Mouse (Mus musculus) frontal cortex, adult (tissue): Measurements from ENCODE around the gene Iltifb.
"Not testable (repeated sequence)": the region's sequence is repeated elsewhere in the genome, so short reads cannot be mapped to it uniquely, and the experiment has no call there.

Experiments
- ATAC-seq: cut with Nextera tagmentation; 2 replicates; pipeline ENCODE4 v1.9.2; 2017; ENCODE audit warnings: mild to moderate bottlenecking, moderate library complexity, mixed read lengths; ENCODE audit not compliant: low TSS enrichment

Iltifb gene

DNA sequence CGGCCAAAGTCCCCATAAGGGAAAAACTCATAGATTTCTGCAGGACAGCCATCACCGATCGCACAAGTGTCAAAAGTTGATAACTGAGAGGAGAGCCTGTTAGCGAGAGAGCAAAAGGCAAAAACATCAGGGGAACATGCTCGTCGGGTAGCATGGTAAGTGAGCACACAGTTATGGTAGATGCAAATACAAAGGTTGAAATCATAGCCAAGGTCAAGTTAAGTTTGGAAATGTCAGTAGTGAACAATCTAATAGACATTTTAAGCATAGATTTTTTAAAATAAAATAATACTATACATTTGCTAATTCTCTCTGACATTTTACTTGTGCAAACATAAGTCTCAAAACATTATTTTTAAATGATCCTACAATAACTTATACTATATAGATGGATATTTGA is at the start of gene Iltifb:
Iltifb (minus strand) TSS at position 101 of the 400 bp plus-strand sequence.
- ATAC-seq, result no peak

- not testable (repeated sequence) for ATAC-seq
Measured at GRCm38 (mm10) chr10:118343155-118343554, 48.3 kb upstream of the Iltifb start, which contains the start of gene Gm9046. TSS of gene Gm9046 (minus strand) at chr10:118343255.

DNA sequence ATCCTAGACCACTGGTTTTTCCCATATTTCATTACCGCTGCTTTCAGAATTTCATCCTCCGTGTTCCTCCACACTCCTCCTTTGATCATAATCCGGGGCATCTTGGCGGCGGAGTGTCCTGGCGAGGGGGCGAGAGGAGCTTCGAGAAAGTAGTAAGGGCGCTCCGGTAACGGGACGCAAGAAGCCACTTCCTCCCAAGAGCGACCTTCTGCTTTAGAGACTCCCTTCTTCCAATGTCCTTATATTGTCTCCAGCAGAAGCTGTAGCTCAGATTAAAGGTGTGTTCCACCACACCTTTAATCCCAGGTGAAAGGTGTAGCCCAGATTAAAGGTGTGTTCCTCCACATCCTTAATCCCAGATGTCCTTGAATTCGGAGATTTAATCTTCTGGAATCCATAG is 42.9 kb upstream of the Iltifb start, which contains the start of gene Gm9045:
Gm9045 (minus strand) TSS at position 101 of the 400 bp plus-strand sequence.
- ATAC-seq, result not testable (repeated sequence)

GRCm38 (mm10) chr10:118332308-118332707 is 37.5 kb upstream of the Iltifb start, which contains the start of gene Gm9044:
TSS of gene Gm9044 (minus strand) at chr10:118332408.
- not testable (repeated sequence) for ATAC-seq

- ATAC-seq, result not testable (repeated sequence)
Measured at GRCm38 (mm10) chr10:118326869-118327268, 32.0 kb upstream of the Iltifb start, which contains the start of gene Gm9040. TSS of gene Gm9040 (minus strand) at chr10:118326969.

DNA sequence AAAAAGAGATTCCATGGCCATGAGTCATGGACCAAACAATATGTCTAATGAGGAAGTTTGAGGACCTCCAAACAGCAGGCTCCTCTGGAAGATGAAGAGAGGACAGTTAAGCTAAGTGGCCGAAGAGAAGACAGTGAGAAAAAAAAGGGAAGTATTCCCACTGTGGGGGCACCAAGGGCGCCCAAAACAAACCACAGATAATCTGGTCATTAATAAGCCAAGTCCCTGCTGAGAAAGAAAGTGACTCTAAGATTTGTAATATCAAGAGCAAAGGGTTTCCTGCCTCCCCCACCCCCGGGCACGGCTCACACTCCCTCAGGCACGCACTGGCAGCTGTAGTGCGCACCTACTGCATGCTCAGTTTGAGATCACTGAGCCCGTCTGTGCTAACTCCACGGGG is 24.2 kb upstream of the Iltifb start:
- no peak for ATAC-seq

DNA sequence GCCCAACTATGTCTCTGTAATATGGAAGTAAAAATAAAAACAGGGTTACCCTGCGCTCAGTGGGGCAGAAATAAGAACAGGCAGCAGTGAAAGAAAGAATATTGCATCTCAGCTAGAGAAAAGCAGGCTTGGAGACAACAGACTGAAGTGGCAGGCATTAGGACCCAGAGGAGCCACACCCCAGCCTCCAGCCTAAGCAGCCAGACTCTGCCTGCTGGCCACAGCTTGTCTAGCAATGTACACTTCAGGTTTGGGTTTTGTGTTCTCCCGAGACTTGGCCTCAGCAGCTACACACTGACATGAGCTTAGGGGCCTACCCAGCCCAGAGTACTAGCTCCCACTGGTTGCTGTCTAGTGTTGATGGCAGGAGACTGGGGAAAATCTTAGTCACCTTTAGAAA is 7.3 kb upstream of the Iltifb start:
- ATAC-seq, result not testable (repeated sequence)

DNA sequence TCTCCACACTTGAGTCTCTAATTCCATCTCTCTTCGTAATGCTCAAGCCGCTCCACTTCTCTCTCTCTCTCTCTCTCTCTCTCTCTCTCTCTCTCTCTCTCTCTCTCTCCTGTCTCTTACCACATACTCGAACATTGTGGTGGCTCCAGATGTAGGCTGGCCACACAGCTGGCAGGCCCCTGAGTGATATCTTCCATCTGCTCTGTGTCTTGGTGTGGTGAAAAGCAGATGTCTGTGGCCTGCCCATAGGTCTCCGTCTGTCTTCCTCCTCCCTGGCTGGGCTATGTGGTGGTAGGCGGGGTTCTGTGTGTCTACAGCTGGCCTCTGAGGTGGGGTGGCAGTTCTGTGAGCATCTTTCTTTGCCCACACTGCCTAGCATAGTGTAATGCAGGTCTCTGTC is 11.8 kb downstream of the Iltifb start:
- ATAC-seq, result not testable (repeated sequence)

GRCm38 (mm10) chr10:118282565-118282964 is 12.3 kb downstream of the Iltifb start:
- not testable (repeated sequence) for ATAC-seq

- ATAC-seq, result not testable (repeated sequence)
Measured at GRCm38 (mm10) chr10:118278069-118278468, 16.8 kb downstream of the Iltifb start.

GRCm38 (mm10) chr10:118271416-118271815 is 23.4 kb downstream of the Iltifb start:
- ATAC-seq, result not testable (repeated sequence)

- not testable (repeated sequence) for ATAC-seq
Measured at GRCm38 (mm10) chr10:118268812-118269211, 26.0 kb downstream of the Iltifb start.

DNA sequence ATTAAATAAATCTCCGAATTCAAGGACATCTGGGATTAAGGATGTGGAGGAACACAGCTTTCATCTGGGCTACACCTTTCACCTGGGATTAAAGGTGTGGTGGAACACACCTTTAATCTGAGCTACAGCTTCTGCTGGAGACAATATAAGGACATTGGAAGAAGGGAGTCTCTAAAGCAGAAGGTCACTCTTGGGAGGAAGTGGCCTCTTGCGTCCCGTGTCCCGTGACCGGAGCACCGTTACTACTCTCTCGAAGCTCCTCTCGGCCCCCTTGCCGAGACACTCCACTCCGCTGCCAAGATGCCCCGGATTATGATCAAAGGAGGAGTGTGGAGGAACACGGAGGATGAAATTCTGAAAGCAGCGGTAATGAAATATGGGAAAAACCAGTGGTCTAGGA is 36.5 kb downstream of the Iltifb start, which contains the start of gene Gm32802:
Gm32802 (plus strand) TSS at position 301 of the 400 bp plus-strand sequence.
- ATAC-seq, result not testable (repeated sequence)

GRCm38 (mm10) chr10:118250852-118251295 is 44.0 kb downstream of the Iltifb start:
- no peak for ATAC-seq

- not testable (repeated sequence) for ATAC-seq
Measured at GRCm38 (mm10) chr10:118249006-118249595, 45.7 kb downstream of the Iltifb start.

GRCm38 (mm10) chr10:118240680-118241079 is 54.2 kb downstream of the Iltifb start, which contains the start of gene Gm32717:
TSS of gene Gm32717 (minus strand) at chr10:118240780.
- ATAC-seq, result not testable (repeated sequence)
